Mouse (Mus musculus) hematopoietic stem cell, adult 5-6 weeks (primary cell): ENCODE results near the gene Gm17545. TPM values are rescaled to one million over a fixed set of nuclear protein-coding genes. Genes with fewer than 3 reads are reported as not detected.

Experiments
- total RNA-seq: library from RNA; stranded (forward); fragments of 172-1452, 232-1000 nt; gene quantifications from 2 replicates; pipeline ENCODE4 v1.2.3, GENCODE M21; 2017

The Gm17545 gene
- total RNA-seq, 1 experiment from 2014 or later: not detected

Other genes starting within 250 kb of the Gm17545 start
- gene Zfp809, start 228.6 kb upstream of the Gm17545 start, total RNA-seq: 38.2 and 48.4 TPM in 2 replicates
- gene Zfp599, start 194.4 kb upstream of the Gm17545 start, total RNA-seq: 11.5 and 14.2 TPM in 2 replicates
- gene Zfp810, start 146.6 kb upstream of the Gm17545 start, total RNA-seq: 10.6 and 21.5 TPM in 2 replicates
- gene Anln, start 65.1 kb upstream of the Gm17545 start, total RNA-seq: 36.2 and 39.2 TPM in 2 replicates
- 3.8 and 8.7 TPM in 2 replicates for gene 9530077C05Rik, start 42.8 kb upstream of the Gm17545 start, total RNA-seq
- gene Rp9, start 15.5 kb downstream of the Gm17545 start, total RNA-seq: 173 and 179 TPM in 2 replicates
- gene Bbs9, start 21.4 kb downstream of the Gm17545 start, total RNA-seq: 19.8 and 41.6 TPM in 2 replicates